Mouse (Mus musculus) forebrain, postnatal 0 days (tissue): ENCODE results near the gene Gm973. TPM values are rescaled to one million over a fixed set of nuclear protein-coding genes. Genes with fewer than 3 reads are reported as not detected.
A peak's percentile ranks its signal among the peaks of the same experiment; 100 is the strongest.

Experiments
- ATAC-seq: fragments of 200-750 bp; cut with Nextera tagmentation; 2 replicates; pipeline ENCODE4 v1.8.0; 2017; ENCODE audit warnings: mild to moderate bottlenecking, moderate library complexity
- DNase-seq: peaks from one replicate; pipeline ENCODE4 v3.0.0-alpha.2; 2015
- H3K27ac ChIP-seq: fragments of 300-500 bp; sonication (generic); 2 replicates; pipeline ENCODE4 v1.5.1; 2014; ENCODE audit warnings: low read depth, mild to moderate bottlenecking, antibody characterized with exemption, low read length, moderate library complexity, mixed read lengths
- H3K27me3 ChIP-seq: fragments of 300-500 bp; sonication (generic); 2 replicates; pipeline ENCODE4 v1.6.1; 2014; ENCODE audit warnings: mild to moderate bottlenecking, low read length, mixed read lengths; ENCODE audit not compliant: insufficient read depth
- H3K36me3 ChIP-seq: fragments of 300-500 bp; sonication (generic); 2 replicates; pipeline ENCODE4 v1.6.1; 2014; ENCODE audit warnings: mild to moderate bottlenecking, moderate library complexity; ENCODE audit not compliant: insufficient read depth
- H3K4me1 ChIP-seq: fragments of 300-500 bp; sonication (generic); 2 replicates; pipeline ENCODE4 v1.6.1; 2014; ENCODE audit warnings: antibody characterized with exemption; ENCODE audit not compliant: insufficient read depth
- H3K4me2 ChIP-seq: fragments of 300-500 bp; sonication (generic); 2 replicates; pipeline ENCODE4 v1.6.1; 2014; ENCODE audit warnings: low read depth, mild to moderate bottlenecking, moderate library complexity
- H3K4me3 ChIP-seq: fragments of 300-500 bp; sonication (generic); 2 replicates; pipeline ENCODE4 v1.5.1; 2014; ENCODE audit warnings: low read depth, low read length, mixed read lengths
- H3K9ac ChIP-seq: fragments of 300-500 bp; sonication (generic); 2 replicates; pipeline ENCODE4 v1.6.1; 2014; ENCODE audit warnings: mild to moderate bottlenecking
- H3K9me3 ChIP-seq: fragments of 300-500 bp; sonication (generic); 2 replicates; pipeline ENCODE4 v1.6.1; 2016; ENCODE audit warnings: low read length
- CTCF ChIP-seq: sonication (generic); IDR thresholded peaks from 2 replicates; pipeline ENCODE4 v1.5.1; 2016; ENCODE audit warnings: antibody characterized with exemption, control low read depth, low read depth
- WGBS: fragments of 180-500 bp; shearing (Covaris S2); extraction: QIAGEN DNeasy Blood & Tissue Kit; methylation state at CpG from one replicate; pipeline ENCODE4 v1.1.7; 2014; 5-methylcytosine and 5-hydroxymethylcytosine counted together
- polyA plus RNA-seq: library from polyadenylated mRNA; unstranded; fragments of >200 nt; fragmentation: Nextera tagmentation; extraction: Ambion mirVana; gene quantifications from 2 replicates; pipeline ENCODE4 v1.2.1, GENCODE M21; 2015
- total RNA-seq: library from RNA; depleted of rRNA; stranded (reverse); fragments of >200 nt; gene quantifications from 2 replicates; pipeline ENCODE4 v1.2.3, GENCODE M21; 2014

Gene Gm973
- total and polyA plus RNA-seq, 2 experiments from 2014 or later: 5.4 to 13.8 TPM

- peak overlapping the region; percentile 15; the same call in 1 of the 2 replicates for H3K9ac ChIP-seq
- H3K9me3 ChIP-seq: no peaks in the 10 kb centered on the region
- H3K4me3 ChIP-seq: peak overlapping the region; percentile 49
- peak overlapping the region; percentile 29; the same call in 1 of the 2 replicates for H3K27ac ChIP-seq
- no peaks in the 10 kb centered on the region for H3K36me3 ChIP-seq
- H3K4me1 ChIP-seq: peaks cover 14% of the 10 kb centered on the region
- ATAC-seq: no peak
- 13% methylated on average over 21 of the region's 21 CpGs for WGBS
- peaks cover 5% of the 10 kb centered on the region; the same call in 1 of the 2 replicates for H3K27me3 ChIP-seq
- DNase-seq: no peak
- peak overlapping the region; percentile 95 for H3K4me2 ChIP-seq
- no peak for TF ChIP-seq CTCF
These were observed 31.8 kb upstream of the Gm973 start for GRCm38 (mm10) chr1:59484314-59484713.

DNA sequence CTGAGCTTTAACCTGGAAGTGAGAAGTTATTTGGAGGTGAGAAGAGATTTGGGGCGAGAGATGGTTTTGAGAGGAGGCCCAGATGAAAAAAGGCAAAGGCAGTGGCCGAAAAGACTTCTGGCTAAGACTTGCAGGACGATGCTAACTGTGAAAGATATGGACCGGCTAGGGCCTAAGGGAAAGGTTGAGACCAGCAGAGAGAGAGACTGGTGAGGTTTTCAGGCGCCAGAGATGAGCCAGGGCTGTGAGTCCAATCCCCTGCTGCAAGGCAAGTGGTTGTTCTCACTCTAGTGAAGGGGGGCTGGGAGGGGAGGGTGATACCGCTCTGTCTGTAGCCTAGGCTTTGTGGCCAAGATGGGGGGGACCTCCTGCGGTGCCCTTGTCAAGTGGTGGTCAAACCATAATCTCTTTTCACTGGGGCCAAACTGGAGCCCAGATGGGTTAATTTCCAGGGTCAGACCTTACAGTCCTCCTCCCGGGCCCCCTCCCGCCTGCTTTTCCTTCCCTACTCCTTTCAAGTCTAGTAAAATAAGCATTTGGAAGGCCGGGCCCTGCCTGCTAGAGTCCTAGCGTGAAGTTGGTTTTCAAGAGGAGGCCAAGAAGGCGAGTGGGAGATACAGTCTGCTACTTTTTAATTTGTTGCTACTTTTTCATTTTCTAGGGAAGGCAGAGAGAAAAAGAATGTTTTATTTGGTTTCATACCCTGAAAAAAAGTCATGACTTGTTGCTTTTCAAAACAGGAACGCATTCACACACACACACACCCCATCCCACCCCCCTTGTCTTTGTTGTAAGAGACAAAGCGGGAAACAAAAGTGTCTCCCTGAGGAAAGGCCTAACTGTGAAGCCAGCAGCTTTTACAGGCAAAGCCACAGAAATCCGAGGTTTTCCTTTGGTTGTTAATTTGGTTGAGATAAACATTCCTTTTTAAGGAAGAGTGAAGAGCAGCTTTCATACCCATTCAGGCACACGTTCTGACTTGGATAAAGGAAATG, 31.0 kb upstream of the Gm973 start:
- Histone ChIP-seq H3K9ac (peak overlapping the region; percentile 28), H3K4me2 (peak overlapping the region; percentile 95), H3K36me3 (no peaks in the 10 kb centered on the region), H3K4me1 (peaks cover 14% of the 10 kb centered on the region), H3K27me3 (peaks cover 5% of the 10 kb centered on the region; the same call in 1 of the 2 replicates), H3K4me3 (peak overlapping the region; percentile 49), H3K9me3 (no peaks in the 10 kb centered on the region), H3K27ac (peak overlapping the region; percentile 29; the same call in 1 of the 2 replicates)
- no peak for DNase-seq
- 19% methylated on average over 16 of the region's 16 CpGs for WGBS
- ATAC-seq: no peak
- no peak for TF ChIP-seq CTCF

- peaks cover 14% of the 10 kb centered on the region for H3K4me1 ChIP-seq
- 0 out of 2 replicates have a peak overlapping the region, but pooled peaks have one; percentile 49 for H3K4me3 ChIP-seq
- no peak for DNase-seq
- H3K9ac ChIP-seq: no peak overlapping the region
- H3K36me3 ChIP-seq: no peaks in the 10 kb centered on the region
- no peak overlapping the region for H3K27ac ChIP-seq
- no peak for TF ChIP-seq CTCF
- H3K9me3 ChIP-seq: no peaks in the 10 kb centered on the region
- ATAC-seq: no peak
- peaks cover 5% of the 10 kb centered on the region; the same call in 1 of the 2 replicates for H3K27me3 ChIP-seq
- WGBS: 38% methylated on average over 4 of the region's 4 CpGs
- H3K4me2 ChIP-seq: peak overlapping the region; percentile 95
These were observed 30.3 kb upstream of the Gm973 start for GRCm38 (mm10) chr1:59485803-59486202.

DNA sequence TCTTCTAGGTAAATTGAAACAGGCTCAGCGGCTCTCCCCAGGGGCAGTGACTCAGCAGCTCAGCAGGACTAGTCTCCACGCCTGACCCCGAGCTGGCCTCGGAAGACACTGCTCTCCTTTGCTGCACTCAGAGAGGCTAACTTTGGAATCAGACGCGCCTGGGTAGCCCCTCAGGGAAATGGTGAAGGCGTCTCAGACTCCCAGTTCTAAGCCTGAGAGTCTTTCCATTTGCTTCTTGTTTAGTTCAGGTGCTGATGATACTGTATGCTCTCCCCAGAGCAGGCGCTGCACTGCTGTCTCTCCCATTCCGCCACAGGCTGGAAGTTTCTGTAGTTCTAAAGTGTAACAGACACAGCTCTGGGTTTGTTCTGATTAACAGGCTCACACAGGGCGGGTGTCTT, 28.4 kb upstream of the Gm973 start:
- TF ChIP-seq CTCF: no peak
- no peak for DNase-seq
- Histone ChIP-seq H3K4me1 (peaks cover 14% of the 10 kb centered on the region), H3K36me3 (no peaks in the 10 kb centered on the region), H3K4me3 (no peak overlapping the region), H3K9me3 (no peaks in the 10 kb centered on the region), H3K4me2 (0 out of 2 replicates have a peak overlapping the region, but pooled peaks have one; percentile 22), H3K9ac (no peak overlapping the region), H3K27ac (no peak overlapping the region), H3K27me3 (no peaks in the 10 kb centered on the region; the same call in 1 of the 2 replicates)
- 11% methylated on average over 10 of the region's 10 CpGs for WGBS
- ATAC-seq: no peak

DNA sequence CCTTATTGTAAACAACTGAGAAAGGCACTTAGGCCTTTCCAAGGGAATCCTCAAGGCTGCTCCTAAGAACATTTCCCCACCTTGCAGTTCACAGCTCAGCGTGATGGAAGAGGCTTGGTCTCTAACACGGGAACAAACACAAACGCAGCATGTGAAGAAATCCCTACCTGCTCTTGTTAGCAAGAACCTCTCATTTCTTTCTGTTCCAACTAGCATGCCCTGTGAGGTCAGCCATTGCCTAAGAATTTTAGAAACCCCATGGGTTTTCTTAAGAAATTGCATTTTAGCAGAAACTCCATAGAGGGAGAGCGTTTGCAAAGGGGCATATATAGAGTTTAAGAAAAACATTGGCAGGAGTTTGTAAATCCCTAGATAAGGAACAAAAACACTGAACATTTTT, 27.6 kb upstream of the Gm973 start:
- TF ChIP-seq CTCF: no peak
- Histone ChIP-seq H3K9ac (no peak overlapping the region), H3K36me3 (no peaks in the 10 kb centered on the region), H3K4me1 (peaks cover 10% of the 10 kb centered on the region), H3K4me3 (no peak overlapping the region), H3K9me3 (no peaks in the 10 kb centered on the region), H3K27me3 (no peaks in the 10 kb centered on the region; the same call in 1 of the 2 replicates), H3K4me2 (no peak overlapping the region), H3K27ac (no peak overlapping the region)
- ATAC-seq (no peak), DNase-seq (no peak)
- WGBS: 46% methylated on average over 4 of the region's 4 CpGs

GRCm38 (mm10) chr1:59488991-59489390, 27.1 kb upstream of the Gm973 start:
- no peaks in the 10 kb centered on the region for H3K9me3 ChIP-seq
- 58% methylated on average over 4 of the region's 4 CpGs for WGBS
- no peak overlapping the region for H3K9ac ChIP-seq
- H3K27me3 ChIP-seq: no peaks in the 10 kb centered on the region; the same call in 1 of the 2 replicates
- H3K4me2 ChIP-seq: no peak overlapping the region
- DNase-seq: no peak
- TF ChIP-seq CTCF: no peak
- H3K36me3 ChIP-seq: no peaks in the 10 kb centered on the region
- no peak overlapping the region for H3K27ac ChIP-seq
- H3K4me3 ChIP-seq: no peak overlapping the region
- peaks cover 5% of the 10 kb centered on the region for H3K4me1 ChIP-seq
- ATAC-seq: peak; percentile 49

DNA sequence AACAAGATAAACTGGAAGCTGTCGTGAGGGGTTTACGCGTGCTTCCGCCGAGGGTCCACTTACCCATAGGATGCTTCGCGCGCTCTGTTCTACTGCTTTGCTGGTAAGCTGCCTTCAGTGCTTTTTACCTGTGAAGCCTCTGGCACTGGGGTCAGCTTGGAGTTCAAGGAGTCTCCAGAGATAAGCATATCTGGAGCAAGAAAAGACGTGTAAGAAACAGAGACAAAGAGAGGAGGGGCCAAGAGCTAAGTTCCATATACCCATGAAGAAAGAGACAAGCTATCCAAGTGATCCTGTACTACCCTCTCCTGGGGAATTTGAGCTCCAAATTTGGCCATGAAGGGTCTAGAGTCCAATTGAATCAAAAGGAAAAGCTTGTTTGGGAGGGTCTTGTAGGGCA, 24.5 kb upstream of the Gm973 start:
- Histone ChIP-seq H3K27me3 (no peaks in the 10 kb centered on the region), H3K4me1 (no peaks in the 10 kb centered on the region), H3K4me3 (no peak overlapping the region), H3K27ac (no peak overlapping the region), H3K4me2 (no peak overlapping the region), H3K9me3 (no peaks in the 10 kb centered on the region), H3K36me3 (no peaks in the 10 kb centered on the region), H3K9ac (no peak overlapping the region)
- DNase-seq: no peak
- ATAC-seq: no peak
- WGBS: 86% methylated on average over 9 of the region's 9 CpGs
- no peak for TF ChIP-seq CTCF
